ENCODE assay signal across 8 mouse cellular contexts in genomic region chr7:87113654-87114053, GRCm38 (mm10).
A peak's percentile ranks its signal among the peaks of the same experiment; 100 is the strongest.
DNase-seq lines count a peak whose midpoint lies in the region; TF ChIP-seq lines count a peak whose summit lies in the region.

No protein-coding gene starts in this region.

- intact Hi-C loops in gastrocnemius, adult 2 months (cut with DNase I) = no loop called here
- intact Hi-C loops in gastrocnemius, postnatal 14 days (cut with DNase I; ENCODE audit: low total_unique reads) = loop anchor here (10.0 kb wide), 1 partner anchor 161 kb away; no protein-coding TSS in a partner anchor
- intact Hi-C loops in heart, postnatal 25 days (cut with DNase I) = loop anchor here (10.0 kb wide), 2 partner anchors 161 to 291 kb away; no protein-coding TSS in a partner anchor

- H3K4me3 ChIP-seq in gastrocnemius, adult 2 months = no peak overlapping the region

- peak; percentile 67 for TF ChIP-seq CTCF in gastrocnemius, adult 2 months (IDR thresholded peaks at IDR 0.05)

- H3K27ac ChIP-seq in gastrocnemius, adult 2 months = no peak overlapping the region

- peak; percentile 24 for DNase-seq in gastrocnemius, adult 2 months
- DNase-seq in gastrocnemius, postnatal 14 days = no peak
- DNase-seq in A20 (ENCODE audit: low read depth, low spot score) = peak; percentile 11
- peak; percentile 81 for DNase-seq in brain, adult 2 months (ENCODE audit: low read depth, low spot score)
- DNase-seq in forelimb bud, embryonic 11.5 days (ENCODE audit: low read depth, low spot score) = peak; percentile 60
- peak; percentile 25 for DNase-seq in left cerebral cortex, adult 11 months (ENCODE audit: low spot score)
- DNase-seq in retina, postnatal 1 day = peak; percentile 74
- no peak for DNase-seq in heart, postnatal 25 days (ENCODE audit: low spot score)

Comparison
In these comparisons a context has a peak if more than half of its experiments do, and no peak if none do; other contexts are left out.
1. DNase-seq: peak in gastrocnemius, adult 2 months (single experiment), A20 (single experiment), brain, adult 2 months (single experiment), forelimb bud, embryonic 11.5 days (single experiment), left cerebral cortex, adult 11 months (single experiment) and retina, postnatal 1 day (single experiment); none in gastrocnemius, postnatal 14 days (single experiment) and heart, postnatal 25 days (single experiment).